Mouse (Mus musculus) ZHBTc4 (cell line): Measurements from ENCODE around the gene Steap2.
A peak's percentile ranks its signal among the peaks of the same experiment; 100 is the strongest.

ENCODE experiments used
- DNase-seq: peaks from one replicate; pipeline ENCODE4 v3.0.0-alpha.2; 2011; ENCODE audit warnings: low read depth, low spot score

Gene Steap2

DNA sequence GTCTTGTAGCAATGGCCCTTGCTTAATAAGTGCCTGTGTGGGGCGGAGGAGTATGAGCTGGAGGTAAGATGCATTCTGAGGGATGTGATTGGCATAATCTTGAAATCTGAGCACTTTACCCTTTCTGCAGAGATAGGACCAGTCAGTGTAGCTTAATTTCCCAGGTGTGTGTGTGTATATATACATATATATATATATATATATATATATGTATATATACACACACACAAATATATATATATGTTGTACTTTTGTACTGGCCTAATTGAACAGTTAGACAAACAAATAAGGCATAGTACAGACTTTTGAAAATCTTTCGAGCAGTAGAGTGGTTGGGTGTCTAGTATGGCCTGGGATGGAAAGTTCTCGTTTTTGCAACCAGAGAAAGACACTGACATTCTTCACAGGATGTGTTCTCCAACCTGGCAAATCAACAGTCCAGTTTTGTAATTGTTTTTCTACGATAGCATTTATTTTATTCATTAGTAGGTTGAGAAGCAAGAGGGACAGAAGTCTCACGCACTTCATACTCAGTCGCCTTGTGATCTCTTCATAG is 29.9 kb downstream of the Steap2 start:
- DNase-seq = no peak

DNA sequence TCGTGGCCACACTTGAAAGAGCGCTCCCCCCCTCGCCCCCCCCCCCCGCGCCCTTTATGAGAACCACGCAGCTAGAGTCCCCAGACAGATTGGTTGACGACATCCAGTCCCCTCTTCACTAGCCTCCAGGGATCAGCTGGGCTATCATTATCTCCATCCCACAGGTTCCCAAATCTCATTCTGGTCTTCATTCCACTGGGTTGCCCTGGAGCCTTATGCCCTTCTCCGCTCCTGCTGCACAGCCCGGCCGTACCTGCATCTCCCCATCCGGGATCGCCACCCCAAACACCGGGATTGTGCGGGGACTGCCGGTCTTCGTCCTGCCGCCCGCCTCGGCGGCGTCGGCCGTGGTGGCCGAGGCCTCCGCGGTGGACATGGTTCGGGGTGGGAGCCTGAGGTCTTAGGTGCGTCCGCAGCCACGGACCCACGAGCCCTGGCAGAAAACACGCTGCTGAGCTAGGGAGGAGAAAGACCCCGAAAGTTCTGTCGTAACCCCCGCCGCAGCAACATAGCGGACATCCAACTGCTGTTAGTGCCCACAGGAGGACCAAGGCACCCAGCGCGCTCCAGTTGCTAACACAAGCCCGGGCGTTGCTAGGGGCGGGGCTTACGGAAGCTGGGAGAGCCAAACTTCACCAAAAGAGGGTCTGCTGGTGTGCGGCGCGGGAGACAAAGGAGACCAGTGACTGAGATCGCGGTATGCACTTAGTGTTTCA is 30.6 kb downstream of the Steap2 start, which contains the start of gene Cfap69:
Gene Cfap69, minus strand, starts transcription at position 585 of the 716 bp plus-strand sequence.
- peak; percentile 92 for DNase-seq

DNA sequence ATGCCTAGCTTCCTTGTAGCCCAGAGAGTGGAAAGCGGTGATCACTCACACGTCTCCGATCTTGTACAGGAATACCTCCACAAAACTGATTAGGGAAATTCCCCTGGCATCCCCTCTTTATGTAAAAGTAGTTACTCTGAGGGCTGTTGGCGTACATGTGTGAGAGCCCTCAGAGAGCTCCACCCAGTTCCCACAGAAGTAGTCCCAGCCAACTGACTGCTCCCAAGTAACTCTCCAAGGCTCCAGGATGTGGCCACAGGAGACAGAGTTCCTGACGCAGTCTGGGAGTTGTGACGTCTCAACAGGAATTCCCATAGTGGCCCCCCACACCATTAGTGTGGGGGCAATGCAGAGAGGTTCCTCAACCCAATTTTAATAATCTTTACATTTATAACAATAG is 31.3 kb downstream of the Steap2 start:
- peak; percentile 28 for DNase-seq

DNA sequence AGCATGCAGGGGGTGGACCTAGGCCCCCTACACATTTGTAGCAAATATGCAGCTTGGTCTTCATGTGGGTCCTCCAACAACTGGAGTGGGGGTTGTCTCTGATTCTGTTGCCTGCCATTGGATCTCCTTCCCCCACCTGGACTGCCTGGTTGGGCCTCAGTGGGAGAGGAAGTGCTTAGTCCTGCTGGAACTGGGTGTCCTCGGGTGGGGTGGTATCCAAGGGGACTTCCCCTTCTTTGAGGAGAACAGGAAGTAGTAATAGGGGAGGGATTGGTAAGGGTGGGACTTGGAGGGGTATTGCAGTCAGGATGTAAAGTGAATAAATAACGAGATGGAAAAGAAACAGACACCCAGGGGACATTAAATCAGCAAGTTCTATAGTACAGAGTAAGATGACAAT is 35.7 kb downstream of the Steap2 start:
- no peak for DNase-seq

DNA sequence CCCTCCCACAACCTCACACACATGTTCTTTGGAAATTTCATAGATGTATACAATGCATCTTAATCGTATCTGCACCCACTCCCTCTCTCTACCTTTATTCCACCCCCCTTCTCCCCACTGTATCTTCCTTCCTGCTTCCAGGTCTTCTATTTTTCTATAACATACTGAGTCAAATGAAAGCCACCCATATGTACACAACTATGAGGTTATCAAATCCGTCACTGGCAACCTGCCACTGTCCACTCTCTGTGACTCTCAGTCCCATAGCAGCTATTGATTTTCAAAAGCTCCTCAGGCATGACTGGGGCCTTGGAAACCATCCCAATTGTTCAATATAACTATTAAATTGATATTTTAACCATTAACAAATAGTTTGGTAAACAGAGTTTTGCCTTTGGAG is 36.4 kb downstream of the Steap2 start:
- DNase-seq = no peak

DNA sequence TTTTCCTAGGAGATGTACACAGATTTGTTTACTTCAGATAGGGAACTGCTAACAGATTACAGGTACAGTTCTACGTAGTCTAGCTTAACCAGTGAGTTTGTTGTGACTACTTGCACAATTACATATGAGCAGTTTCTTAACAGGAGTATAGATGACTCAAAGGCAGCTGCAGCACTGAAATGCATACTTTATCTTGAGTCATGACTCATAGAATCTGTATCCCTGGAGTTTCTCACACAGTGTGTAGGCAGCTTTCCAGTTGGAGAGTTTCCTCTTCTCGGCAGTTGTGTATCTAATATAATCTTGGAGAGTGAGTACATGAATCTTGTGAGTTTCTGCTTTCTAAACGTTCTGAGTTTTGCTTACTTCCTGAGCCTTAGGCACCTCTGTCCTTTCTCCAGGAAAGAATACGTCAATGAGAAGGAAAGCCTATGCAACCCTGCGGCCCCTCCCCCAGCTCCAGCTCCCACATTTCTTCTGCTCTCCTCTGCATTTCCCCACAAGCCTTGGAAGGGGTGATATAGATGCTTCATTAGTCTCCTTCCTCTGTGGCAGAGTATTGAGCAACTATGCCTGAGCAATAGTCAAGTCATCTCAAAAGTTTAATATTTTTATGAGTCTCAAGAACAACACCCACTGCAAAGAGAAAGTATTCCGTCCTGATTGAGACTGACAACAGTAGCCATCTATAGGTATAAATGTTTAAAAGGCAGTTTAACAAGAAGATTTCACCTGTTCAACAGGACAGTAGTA is 45.4 kb downstream of the Steap2 start:
- no peak for DNase-seq

DNA sequence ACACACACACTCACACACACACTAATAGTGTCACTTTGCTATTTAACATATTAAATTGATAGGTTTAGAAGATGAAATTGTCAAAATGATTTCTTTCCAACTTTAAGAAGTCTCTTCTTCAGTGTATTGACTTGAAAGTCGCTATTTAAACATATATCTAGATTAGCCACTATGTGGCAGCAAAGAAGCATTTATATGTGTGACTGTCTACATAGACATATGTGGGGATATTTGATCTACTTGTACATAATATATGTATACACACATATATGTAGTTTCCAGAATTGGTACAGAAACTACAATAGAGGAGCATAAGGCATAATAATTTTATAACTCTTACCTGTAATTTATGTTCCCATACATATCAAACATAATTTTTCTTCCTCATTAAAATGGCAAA is 48.2 kb downstream of the Steap2 start:
- DNase-seq = peak; percentile 15

DNA sequence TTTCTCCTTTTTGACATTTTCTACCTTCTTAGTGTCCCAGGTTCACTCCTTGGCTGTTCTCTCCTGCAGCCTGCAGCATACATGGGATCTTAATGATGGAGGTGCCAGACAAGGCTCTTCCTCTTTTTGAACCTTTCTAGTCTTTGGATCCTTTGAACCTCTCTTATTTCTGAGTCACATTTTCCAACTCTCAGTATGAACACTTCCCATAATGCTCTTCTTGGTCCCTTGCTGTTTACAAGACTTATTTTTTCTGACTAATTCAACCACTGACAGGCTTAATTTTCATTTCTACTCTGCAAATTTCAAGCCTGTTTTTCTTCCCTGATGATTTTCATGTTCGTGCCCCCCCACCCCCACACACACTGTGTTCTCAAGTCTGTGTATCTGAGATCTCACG is 55.9 kb downstream of the Steap2 start:
- DNase-seq = no peak

DNA sequence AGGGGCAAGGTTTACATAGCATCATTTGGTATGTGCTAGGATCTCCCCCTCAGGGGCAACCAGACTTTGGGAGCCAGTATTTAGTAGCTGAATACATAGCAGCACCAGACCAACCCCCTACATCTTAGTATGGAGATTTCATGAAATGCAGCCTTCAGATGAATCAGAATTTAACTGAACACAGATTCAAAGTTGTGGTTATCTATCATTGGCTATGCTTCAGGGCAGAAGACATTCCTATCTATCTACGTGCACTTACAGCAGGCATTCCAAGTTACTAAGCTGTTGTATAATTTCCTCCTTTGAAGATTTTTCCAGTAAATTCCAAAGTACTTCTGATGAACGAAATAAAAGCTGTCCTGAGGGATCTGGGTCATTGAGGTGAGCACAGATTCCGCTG is 68.9 kb downstream of the Steap2 start:
- no peak for DNase-seq

DNA sequence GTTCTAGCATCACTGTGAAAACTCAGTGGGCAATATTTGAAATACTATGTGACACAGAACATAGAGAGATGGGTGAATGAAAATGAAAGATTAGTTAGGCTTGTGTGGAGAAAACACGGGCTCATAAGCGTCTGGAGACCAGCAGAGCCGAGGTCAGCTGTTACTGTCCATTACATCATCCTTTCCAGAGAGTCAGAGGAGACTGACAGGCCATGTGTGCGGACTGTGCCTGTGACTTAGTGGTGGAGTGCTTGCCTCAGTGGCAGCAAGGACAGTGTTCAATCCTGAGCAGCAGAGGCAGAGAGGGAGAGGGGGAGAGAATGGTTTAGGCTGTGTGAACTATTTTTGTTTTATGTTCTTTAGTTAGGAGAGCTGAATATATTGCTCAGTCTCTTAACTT is 76.0 kb downstream of the Steap2 start:
- no peak for DNase-seq
